15 mouse cellular contexts compared by ENCODE assay signal in the genomic region with DNA sequence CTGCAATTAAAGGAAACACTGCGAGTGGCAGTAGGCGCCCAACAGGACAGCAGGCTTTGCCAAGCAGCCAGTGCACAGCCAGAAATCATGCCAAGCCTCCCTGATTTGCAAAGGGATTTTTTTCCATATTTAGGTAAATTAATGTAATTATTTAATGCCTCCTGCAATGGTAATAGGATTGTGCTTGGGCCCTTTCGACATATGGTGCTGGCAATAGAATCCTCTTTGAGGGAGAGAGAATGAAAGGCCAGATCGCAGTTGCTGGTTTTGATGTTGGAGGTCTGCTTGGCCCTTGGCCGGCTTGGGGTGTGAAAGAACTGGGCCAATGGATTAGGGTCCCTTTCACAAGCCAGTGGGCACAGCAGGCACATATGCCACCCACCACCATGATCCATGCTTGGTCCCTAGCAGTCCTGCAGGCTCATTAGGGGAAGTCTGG.
DNase-seq lines count a peak whose midpoint lies in the region; ATAC-seq and TF ChIP-seq lines count a peak whose summit lies in the region.
"Had no signal": no experiment of that assay in that cellular context is flagged by ENCODE, and none has a peak within 500 bp of the region (broad histone marks: within the 10 kb centered on the region; RNA-seq: fewer than 3 reads in every experiment).

No protein-coding gene starts in this region.

- H3K27ac ChIP-seq in hindbrain, postnatal 0 days, result no peak overlapping the region
- no peak overlapping the region for H3K27ac ChIP-seq in hindbrain, embryonic 16.5 days (ENCODE audit: low read depth, low read length)
- H3K27ac ChIP-seq in heart, embryonic 10.5 days, result no peak overlapping the region
- H3K27ac ChIP-seq: embryonic facial prominence, embryonic 13.5 days; heart, embryonic 15.5 days; kidney, embryonic 15.5 days; limb, embryonic 12.5 days; liver, embryonic 14.5 days had no signal

- ATAC-seq in hindbrain, postnatal 0 days, result peak; percentile 62; the same call in 1 of the 2 replicates
- ATAC-seq in hindbrain, embryonic 16.5 days, result no peak

- DNase-seq in hindbrain, postnatal 0 days (ENCODE audit: low spot score), result peak; percentile 67
- DNase-seq in brain, adult 2 months (ENCODE audit: low read depth, low spot score), result peak; percentile 15
- peak; percentile 7 to 23 for DNase-seq in cerebellum, adult 18-20 months
- peak; percentile 42 to 44 for DNase-seq in cerebellum, postnatal 36 days
- DNase-seq in heart, embryonic 10.5 days (ENCODE audit: low spot score), result no peak
- DNase-seq in frontal cortex, adult 2 months (ENCODE audit: extremely low spot score in 1 of 2, low spot score in 1 of 2), result no peak
- DNase-seq: adrenal gland, postnatal 10 days; right cerebral cortex, postnatal 4 days; thymus, postnatal 4 days had no signal

- no peak overlapping the region for H3K4me2 ChIP-seq in hindbrain, postnatal 0 days (ENCODE audit: low read depth, low read length)
- H3K4me2 ChIP-seq in hindbrain, embryonic 16.5 days (ENCODE audit: low read length), result no peak overlapping the region
- H3K4me2 ChIP-seq: embryonic facial prominence, embryonic 13.5 days; heart, embryonic 15.5 days; kidney, embryonic 15.5 days; limb, embryonic 12.5 days had no signal

- no peaks in the 10 kb centered on the region; the same call in 1 of the 2 replicates for H3K4me1 ChIP-seq in hindbrain, postnatal 0 days (ENCODE audit: insufficient read depth, low read length)
- no peaks in the 10 kb centered on the region for H3K4me1 ChIP-seq in hindbrain, embryonic 16.5 days (ENCODE audit: control insufficient read depth, insufficient read depth, low read depth, low read length)
- no peaks in the 10 kb centered on the region for H3K4me1 ChIP-seq in heart, embryonic 10.5 days
- H3K4me1 ChIP-seq: embryonic facial prominence, embryonic 13.5 days; heart, embryonic 15.5 days; kidney, embryonic 15.5 days had no signal

- H3K4me3 ChIP-seq in hindbrain, postnatal 0 days (ENCODE audit: low read length), result no peak overlapping the region
- H3K4me3 ChIP-seq in hindbrain, embryonic 16.5 days (ENCODE audit: low read length), result no peak overlapping the region
- no peak overlapping the region for H3K4me3 ChIP-seq in heart, embryonic 10.5 days
- H3K4me3 ChIP-seq: embryonic facial prominence, embryonic 13.5 days; heart, embryonic 15.5 days; kidney, embryonic 15.5 days; limb, embryonic 12.5 days had no signal

- 61% methylated on average over 5 of the region's 5 CpGs for WGBS in hindbrain, postnatal 0 days
- WGBS in hindbrain, embryonic 16.5 days, result 80% methylated on average over 5 of the region's 5 CpGs
- WGBS in heart, embryonic 10.5 days, result 87% methylated on average over 5 of the region's 5 CpGs

- H3K9ac ChIP-seq in hindbrain, postnatal 0 days (replicated peaks; ENCODE audit: low read length), result no peak overlapping the region
- H3K9ac ChIP-seq in hindbrain, embryonic 16.5 days (ENCODE audit: low read depth, low read length), result no peak overlapping the region
- H3K9ac ChIP-seq: embryonic facial prominence, embryonic 13.5 days; heart, embryonic 15.5 days; kidney, embryonic 15.5 days; limb, embryonic 12.5 days; liver, embryonic 14.5 days had no signal

- TF ChIP-seq CTCF in hindbrain, postnatal 0 days (IDR thresholded peaks at IDR 0.05; ENCODE audit: low read depth), result no peak

- no peaks in the 10 kb centered on the region for H3K36me3 ChIP-seq in hindbrain, postnatal 0 days (ENCODE audit: insufficient read depth, low read length)
- no peaks in the 10 kb centered on the region for H3K36me3 ChIP-seq in hindbrain, embryonic 16.5 days (ENCODE audit: control insufficient read depth, insufficient read depth, low read length)
- no peaks in the 10 kb centered on the region for H3K36me3 ChIP-seq in heart, embryonic 10.5 days
- H3K36me3 ChIP-seq: embryonic facial prominence, embryonic 13.5 days; heart, embryonic 15.5 days; kidney, embryonic 15.5 days; limb, embryonic 12.5 days had no signal

- no peaks in the 10 kb centered on the region for H3K27me3 ChIP-seq in hindbrain, postnatal 0 days (ENCODE audit: insufficient read depth, low read length)
- H3K27me3 ChIP-seq in hindbrain, embryonic 16.5 days (replicated peaks; ENCODE audit: control insufficient read depth, insufficient read depth, low read length), result no peaks in the 10 kb centered on the region
- H3K27me3 ChIP-seq in heart, embryonic 10.5 days (ENCODE audit: insufficient read depth, poor library complexity, severe bottlenecking), result no peaks in the 10 kb centered on the region
- H3K27me3 ChIP-seq: heart, embryonic 15.5 days; kidney, embryonic 15.5 days had no signal

- no peaks in the 10 kb centered on the region for H3K9me3 ChIP-seq in hindbrain, postnatal 0 days (ENCODE audit: low read length)
- H3K9me3 ChIP-seq in hindbrain, embryonic 16.5 days (ENCODE audit: control insufficient read depth, low read length), result no peaks in the 10 kb centered on the region
- H3K9me3 ChIP-seq in heart, embryonic 10.5 days, result no peaks in the 10 kb centered on the region
- H3K9me3 ChIP-seq: embryonic facial prominence, embryonic 13.5 days; heart, embryonic 15.5 days; kidney, embryonic 15.5 days; limb, embryonic 12.5 days had no signal

Comparison
In these comparisons a context has a peak if more than half of its experiments do, and no peak if none do; other contexts are left out.
1. DNase-seq: peak in hindbrain, postnatal 0 days (single experiment), brain, adult 2 months (single experiment), cerebellum, adult 18-20 months (2 of 2) and cerebellum, postnatal 36 days (2 of 2); none in heart, embryonic 10.5 days (single experiment) and frontal cortex, adult 2 months (0 of 2).